Mouse (Mus musculus): Measurements from ENCODE around the gene Vipr1. TPM values are rescaled to one million over a fixed set of nuclear protein-coding genes. Genes with fewer than 3 reads are reported as not detected.

The Vipr1 gene
- polyA plus RNA-seq, 1 experiment from 2014 or later: 0.51 TPM

- no peak for ATAC-seq (ENCODE audit: low FRiP score)
- Histone ChIP-seq H3K4me2 (no peak overlapping the region), H3K36me3 (no peaks in the 10 kb centered on the region), H3K9me3 (no peaks in the 10 kb centered on the region), H3K4me1 (replicated peaks) (peaks cover 45% of the 10 kb centered on the region), H3K4me3 (no peak overlapping the region), H3K27me3 (peaks cover 43% of the 10 kb centered on the region), H3K9ac (no peak overlapping the region), H3K27ac (no peak overlapping the region)
- 53% methylated on average over 11 of the region's 11 CpGs for WGBS
These were observed 25.3 kb downstream of the Vipr1 start for GRCm38 (mm10) chr9:121667822-121668221.

GRCm38 (mm10) chr9:121669348-121669791 is 26.9 kb downstream of the Vipr1 start:
- H3K9ac ChIP-seq: peak overlapping the region; percentile 71
- peak; percentile 44; the same call in 1 of the 2 replicates for ATAC-seq (ENCODE audit: low FRiP score)
- no peaks in the 10 kb centered on the region for H3K36me3 ChIP-seq
- H3K4me2 ChIP-seq: peak overlapping the region; percentile 71
- peaks cover 45% of the 10 kb centered on the region for H3K4me1 ChIP-seq (replicated peaks)
- H3K27me3 ChIP-seq: peaks cover 46% of the 10 kb centered on the region
- under 1% methylated on average over 28 of the region's 28 CpGs for WGBS
- no peak overlapping the region for H3K27ac ChIP-seq
- H3K9me3 ChIP-seq: no peaks in the 10 kb centered on the region
- peak overlapping the region; percentile 40 for H3K4me3 ChIP-seq

GRCm38 (mm10) chr9:121671300-121671699 is 28.8 kb downstream of the Vipr1 start:
- Histone ChIP-seq H3K27ac (no peak overlapping the region), H3K9ac (no peak overlapping the region), H3K27me3 (peaks cover 43% of the 10 kb centered on the region), H3K9me3 (no peaks in the 10 kb centered on the region), H3K4me3 (no peak overlapping the region), H3K4me1 (replicated peaks) (peaks cover 45% of the 10 kb centered on the region), H3K4me2 (no peak overlapping the region), H3K36me3 (no peaks in the 10 kb centered on the region)
- no peak for ATAC-seq (ENCODE audit: low FRiP score)
- 22% methylated on average over 7 of the region's 7 CpGs for WGBS

- H3K27ac ChIP-seq: no peak overlapping the region; the same call in 1 of the 2 replicates
- no peaks in the 10 kb centered on the region for H3K36me3 ChIP-seq
- peaks cover 36% of the 10 kb centered on the region for H3K4me1 ChIP-seq (replicated peaks)
- no peak overlapping the region for H3K9ac ChIP-seq
- no peak overlapping the region for H3K4me2 ChIP-seq
- peaks cover 38% of the 10 kb centered on the region for H3K27me3 ChIP-seq
- no peaks in the 10 kb centered on the region for H3K9me3 ChIP-seq
- no peak overlapping the region for H3K4me3 ChIP-seq
- WGBS: 62% methylated on average over 5 of the region's 5 CpGs
- ATAC-seq (ENCODE audit: low FRiP score): no peak
These were observed 29.8 kb downstream of the Vipr1 start for GRCm38 (mm10) chr9:121672311-121672710.

DNA sequence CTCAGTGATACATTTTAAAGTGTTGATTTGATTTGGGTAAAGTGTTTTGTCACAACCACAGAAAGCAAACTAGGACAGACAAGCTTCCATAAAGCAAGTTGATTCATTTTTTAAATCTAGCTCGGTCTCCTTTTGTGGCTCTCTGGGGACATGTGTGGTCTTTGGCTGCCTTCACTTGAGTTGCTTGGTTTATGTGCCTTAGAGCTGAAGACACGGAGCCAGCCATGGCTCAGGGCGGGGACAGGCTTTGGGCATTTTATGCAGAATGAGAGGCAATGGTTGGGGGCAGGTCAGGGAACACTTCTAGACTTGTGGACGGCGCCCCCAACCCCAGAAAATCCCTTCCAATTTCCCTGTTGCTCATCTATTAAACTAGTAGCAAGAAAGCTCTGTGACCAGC is 31.2 kb downstream of the Vipr1 start:
- WGBS: 87% methylated on average over 5 of the region's 5 CpGs
- H3K4me2 ChIP-seq: no peak overlapping the region

DNA sequence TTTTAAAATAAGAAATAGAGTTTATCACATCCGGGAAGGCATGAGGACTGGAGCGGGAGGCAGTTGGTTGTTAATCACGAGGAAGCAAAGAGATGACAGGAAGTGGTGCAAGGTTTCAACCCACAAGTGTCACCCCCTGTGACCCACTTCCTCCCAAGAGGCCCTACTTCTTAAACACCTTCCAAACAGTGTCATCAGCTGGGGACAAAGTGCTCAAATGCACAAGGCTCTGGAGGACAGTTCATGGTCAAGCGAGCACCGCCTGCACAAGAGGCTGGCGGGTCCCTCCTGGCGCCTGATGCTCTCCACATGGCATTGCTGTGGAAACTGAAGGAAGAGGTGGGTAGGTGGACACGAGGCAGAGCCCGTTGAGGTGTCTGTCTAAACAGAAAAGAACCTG is 32.5 kb downstream of the Vipr1 start:
- WGBS: 88% methylated on average over 9 of the region's 9 CpGs
- Histone ChIP-seq H3K27me3 (peaks cover 13% of the 10 kb centered on the region), H3K4me3 (no peak overlapping the region), H3K4me1 (replicated peaks) (peaks cover 21% of the 10 kb centered on the region), H3K9me3 (no peaks in the 10 kb centered on the region), H3K36me3 (no peaks in the 10 kb centered on the region), H3K9ac (no peak overlapping the region), H3K27ac (no peak overlapping the region), H3K4me2 (no peak overlapping the region)
- no peak for ATAC-seq (ENCODE audit: low FRiP score)

More for the DNA sequence above, 31.2 kb downstream of the Vipr1 start:
- Histone ChIP-seq H3K9ac (no peak overlapping the region), H3K27ac (no peak overlapping the region), H3K4me3 (no peak overlapping the region), H3K4me1 (replicated peaks) (peaks cover 27% of the 10 kb centered on the region), H3K9me3 (no peaks in the 10 kb centered on the region), H3K27me3 (peaks cover 24% of the 10 kb centered on the region), H3K36me3 (no peaks in the 10 kb centered on the region)
- no peak for ATAC-seq (ENCODE audit: low FRiP score)

GRCm38 (mm10) chr9:121675556-121675955 is 33.0 kb downstream of the Vipr1 start:
- no peaks in the 10 kb centered on the region for H3K36me3 ChIP-seq
- H3K9ac ChIP-seq: no peak overlapping the region
- peaks cover 19% of the 10 kb centered on the region for H3K4me1 ChIP-seq (replicated peaks)
- no peak overlapping the region for H3K4me3 ChIP-seq
- no peaks in the 10 kb centered on the region for H3K9me3 ChIP-seq
- H3K4me2 ChIP-seq: no peak overlapping the region
- H3K27ac ChIP-seq: no peak overlapping the region
- peaks cover 8% of the 10 kb centered on the region; the same call in 1 of the 2 replicates for H3K27me3 ChIP-seq
- no peak for ATAC-seq (ENCODE audit: low FRiP score)
- WGBS: 77% methylated on average over 2 of the region's 2 CpGs

GRCm38 (mm10) chr9:121677069-121677468 is 34.6 kb downstream of the Vipr1 start:
- Histone ChIP-seq H3K36me3 (peaks cover 10% of the 10 kb centered on the region), H3K4me3 (no peak overlapping the region), H3K4me1 (replicated peaks) (peaks cover 15% of the 10 kb centered on the region), H3K9ac (no peak overlapping the region), H3K9me3 (no peaks in the 10 kb centered on the region), H3K27ac (no peak overlapping the region), H3K4me2 (no peak overlapping the region), H3K27me3 (0 out of 2 replicates have a peak, but pooled peaks cover 3% of the 10 kb centered on the region)
- 83% methylated on average over 4 of the region's 4 CpGs for WGBS
- ATAC-seq (ENCODE audit: low FRiP score): no peak

- H3K27me3 ChIP-seq: 0 out of 2 replicates have a peak, but pooled peaks cover 3% of the 10 kb centered on the region
- no peaks in the 10 kb centered on the region for H3K9me3 ChIP-seq
- peaks cover 14% of the 10 kb centered on the region for H3K36me3 ChIP-seq
- H3K4me2 ChIP-seq: no peak overlapping the region
- no peak for ATAC-seq (ENCODE audit: low FRiP score)
- no peak overlapping the region for H3K9ac ChIP-seq
- no peak overlapping the region for H3K4me3 ChIP-seq
- H3K4me1 ChIP-seq (replicated peaks): peaks cover 11% of the 10 kb centered on the region
- WGBS: 82% methylated on average over 8 of the region's 8 CpGs
- H3K27ac ChIP-seq: no peak overlapping the region
These were observed 35.0 kb downstream of the Vipr1 start for GRCm38 (mm10) chr9:121677476-121677875.

DNA sequence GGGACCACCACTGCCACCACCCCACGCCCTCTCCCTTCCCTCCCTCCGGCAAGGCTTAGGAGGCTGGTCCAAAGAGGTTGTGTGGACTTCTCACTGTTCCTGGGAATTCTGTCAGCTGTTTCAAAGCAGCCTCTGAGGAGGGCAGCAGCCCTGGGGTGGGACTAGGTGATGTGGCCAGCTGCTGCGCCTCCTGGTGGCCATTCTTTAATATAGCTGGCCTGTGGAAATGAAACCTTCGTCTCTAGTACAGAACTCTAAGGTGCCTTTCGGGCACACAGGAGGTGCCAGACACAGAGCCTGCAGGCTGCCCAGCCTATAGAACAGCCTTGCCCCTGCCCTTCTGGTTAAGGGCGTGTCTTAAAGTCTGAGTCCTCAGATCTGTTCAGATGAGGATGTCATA is 37.0 kb downstream of the Vipr1 start:
- peak; percentile 77 for ATAC-seq (ENCODE audit: low FRiP score)

DNA sequence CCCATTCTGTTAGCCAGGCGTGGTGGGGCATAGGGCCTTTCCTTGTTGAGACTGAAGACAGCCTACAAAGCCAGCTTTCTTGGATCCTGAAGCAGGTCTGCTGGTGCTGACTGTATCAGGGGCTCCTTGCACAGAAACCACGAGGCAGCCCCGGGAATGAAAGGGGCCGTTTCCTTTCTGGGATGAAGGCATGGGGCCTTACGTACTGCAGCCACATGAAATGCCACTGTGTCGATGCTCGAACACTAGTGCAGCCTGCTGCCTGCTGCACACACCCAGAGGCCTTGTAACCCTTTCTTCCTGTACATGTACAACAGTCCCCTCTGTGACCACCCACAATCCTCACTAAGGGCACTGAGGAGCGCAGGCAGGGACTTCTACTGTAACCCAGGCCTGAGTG is 38.7 kb downstream of the Vipr1 start:
- no peaks in the 10 kb centered on the region for H3K9me3 ChIP-seq
- peaks cover 47% of the 10 kb centered on the region for H3K36me3 ChIP-seq
- peaks cover 10% of the 10 kb centered on the region for H3K4me1 ChIP-seq (replicated peaks)
- H3K27ac ChIP-seq: no peak overlapping the region
- H3K27me3 ChIP-seq: no peaks in the 10 kb centered on the region
- ATAC-seq (ENCODE audit: low FRiP score): no peak
- no peak overlapping the region for H3K9ac ChIP-seq
- no peak overlapping the region for H3K4me2 ChIP-seq
- WGBS: 81% methylated on average over 8 of the region's 8 CpGs
- H3K4me3 ChIP-seq: no peak overlapping the region

More for the DNA sequence above, 37.0 kb downstream of the Vipr1 start:
- H3K4me2 ChIP-seq: no peak overlapping the region
- peaks cover 33% of the 10 kb centered on the region for H3K36me3 ChIP-seq
- H3K27me3 ChIP-seq: no peaks in the 10 kb centered on the region
- no peaks in the 10 kb centered on the region for H3K9me3 ChIP-seq
- 19% methylated on average over 6 of the region's 6 CpGs for WGBS
- no peak overlapping the region for H3K4me3 ChIP-seq
- no peak overlapping the region for H3K9ac ChIP-seq
- H3K4me1 ChIP-seq (replicated peaks): peaks cover 10% of the 10 kb centered on the region
- H3K27ac ChIP-seq: 0 out of 2 replicates have a peak overlapping the region, but pooled peaks have one; percentile 18

DNA sequence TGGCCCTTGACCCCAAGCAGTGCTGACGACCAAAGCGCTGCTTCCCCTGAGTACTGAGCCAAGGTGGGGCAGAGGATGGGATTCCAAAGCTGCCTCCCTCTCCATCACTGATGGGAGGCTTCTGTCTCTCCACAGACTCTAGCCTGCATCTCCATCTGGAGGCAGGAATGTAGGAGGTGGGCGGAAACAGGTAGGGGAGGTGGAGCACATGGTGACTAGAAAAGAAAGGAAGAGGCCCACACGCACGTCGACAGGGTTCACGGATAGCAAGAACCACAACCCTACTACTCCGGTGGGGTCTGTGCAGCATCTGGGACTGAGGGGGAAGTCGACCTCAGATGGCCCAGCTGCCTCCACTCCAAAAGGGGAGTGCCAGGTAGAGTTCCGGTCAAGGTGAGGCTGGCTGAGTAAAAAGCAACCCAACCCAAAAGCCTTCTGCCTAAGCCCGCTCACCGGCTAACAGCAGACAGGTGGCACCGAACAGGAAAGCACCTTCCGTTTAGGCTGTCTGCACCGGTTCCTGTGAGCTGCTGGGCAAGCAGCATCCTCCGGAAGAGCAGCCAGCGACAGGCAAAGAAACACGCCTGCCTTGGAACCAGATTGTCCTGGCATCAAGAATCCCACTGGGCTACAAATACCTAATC is 39.6 kb downstream of the Vipr1 start:
- Histone ChIP-seq H3K4me1 (replicated peaks) (peaks cover 10% of the 10 kb centered on the region), H3K36me3 (peaks cover 54% of the 10 kb centered on the region), H3K27ac (no peak overlapping the region), H3K4me2 (no peak overlapping the region), H3K27me3 (no peaks in the 10 kb centered on the region), H3K9ac (no peak overlapping the region), H3K9me3 (no peaks in the 10 kb centered on the region), H3K4me3 (no peak overlapping the region)
- ATAC-seq (ENCODE audit: low FRiP score): no peak
- 76% methylated on average over 18 of the region's 18 CpGs for WGBS

- peaks cover 72% of the 10 kb centered on the region for H3K36me3 ChIP-seq
- no peaks in the 10 kb centered on the region for H3K27me3 ChIP-seq
- WGBS: 81% methylated on average over 7 of the region's 7 CpGs
- H3K9me3 ChIP-seq: no peaks in the 10 kb centered on the region
- no peak overlapping the region for H3K4me3 ChIP-seq
- peaks cover 8% of the 10 kb centered on the region for H3K4me1 ChIP-seq (replicated peaks)
- no peak overlapping the region for H3K4me2 ChIP-seq
- H3K9ac ChIP-seq: no peak overlapping the region
- H3K27ac ChIP-seq: no peak overlapping the region
- no peak for ATAC-seq (ENCODE audit: low FRiP score)
These were observed 42.2 kb downstream of the Vipr1 start for GRCm38 (mm10) chr9:121684702-121685101.
